Mouse (Mus musculus): ENCODE measurements around the gene Slc38a6.

Slc38a6 gene

GRCm38 (mm10) chr12:73357736-73358135 lies 71.2 kb downstream of the Slc38a6 start:
- peak; percentile 53 to 64 for DNase-seq

- DNase-seq = peak; percentile 70 to 71
Observed at GRCm38 (mm10) chr12:73358640-73359039, 72.1 kb downstream of the Slc38a6 start.

DNA sequence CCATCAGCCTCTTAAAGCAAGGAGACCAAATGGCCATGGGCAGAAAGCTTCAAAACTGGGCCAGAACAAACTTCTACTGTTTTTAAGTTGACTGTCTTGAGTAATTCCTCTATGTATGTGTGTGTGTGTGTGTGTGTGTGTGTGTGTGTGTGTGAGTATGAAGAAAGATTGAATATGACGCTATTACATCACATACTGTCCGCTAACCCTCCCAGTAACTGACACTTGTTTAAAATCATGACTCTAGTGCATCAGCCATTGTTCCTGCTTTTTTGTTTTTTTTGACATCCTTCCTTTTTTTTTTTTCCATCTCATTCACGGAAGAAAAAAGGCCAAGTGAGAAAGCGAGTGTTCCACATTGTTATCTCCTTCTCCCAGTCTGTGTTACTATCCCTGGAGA lies 72.9 kb downstream of the Slc38a6 start:
- DNase-seq = no peak

GRCm38 (mm10) chr12:73361201-73361600 lies 74.6 kb downstream of the Slc38a6 start:
- DNase-seq = no peak

DNA sequence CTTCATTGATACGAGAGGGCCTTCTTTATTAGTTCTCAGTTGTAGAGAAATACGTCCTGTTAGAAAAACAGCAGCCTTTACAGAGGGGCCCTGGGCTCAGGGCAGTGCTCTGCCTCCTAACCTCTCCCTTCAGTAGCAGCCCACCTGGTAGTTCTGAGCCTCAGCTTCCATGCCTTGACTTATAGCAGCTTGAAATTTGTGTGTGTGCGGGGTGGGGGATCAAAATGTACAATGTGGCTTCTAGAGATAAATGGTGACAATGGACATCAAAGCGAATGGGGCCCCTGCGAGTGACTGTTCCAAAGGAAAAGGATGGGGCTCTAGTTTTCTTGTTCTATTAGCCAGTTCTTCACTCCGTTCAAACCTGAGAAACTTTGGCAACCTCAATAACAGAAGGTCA lies 76.8 kb downstream of the Slc38a6 start:
- no peak for DNase-seq

DNA sequence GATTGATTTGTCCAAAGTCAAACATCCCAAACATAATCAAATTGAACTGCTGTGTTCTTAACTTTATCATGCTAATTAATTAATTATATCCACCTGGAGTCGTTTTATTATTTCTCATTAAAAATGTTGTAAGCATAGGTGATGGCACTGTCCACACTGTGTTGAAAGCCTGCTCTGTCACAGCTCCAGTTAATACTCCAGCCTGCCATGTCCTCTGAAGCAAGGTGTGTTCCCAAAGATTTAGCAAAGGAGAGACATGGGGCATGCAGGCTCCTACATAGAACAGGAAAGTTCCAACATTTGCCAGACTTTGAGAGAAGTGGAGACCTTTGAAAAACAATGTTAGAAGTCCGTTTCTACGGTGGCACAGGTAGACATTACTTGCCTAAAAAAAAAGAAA lies 77.4 kb downstream of the Slc38a6 start:
- DNase-seq = no peak

- DNase-seq = no peak
Observed at GRCm38 (mm10) chr12:73366581-73366980, 80.0 kb downstream of the Slc38a6 start.

DNA sequence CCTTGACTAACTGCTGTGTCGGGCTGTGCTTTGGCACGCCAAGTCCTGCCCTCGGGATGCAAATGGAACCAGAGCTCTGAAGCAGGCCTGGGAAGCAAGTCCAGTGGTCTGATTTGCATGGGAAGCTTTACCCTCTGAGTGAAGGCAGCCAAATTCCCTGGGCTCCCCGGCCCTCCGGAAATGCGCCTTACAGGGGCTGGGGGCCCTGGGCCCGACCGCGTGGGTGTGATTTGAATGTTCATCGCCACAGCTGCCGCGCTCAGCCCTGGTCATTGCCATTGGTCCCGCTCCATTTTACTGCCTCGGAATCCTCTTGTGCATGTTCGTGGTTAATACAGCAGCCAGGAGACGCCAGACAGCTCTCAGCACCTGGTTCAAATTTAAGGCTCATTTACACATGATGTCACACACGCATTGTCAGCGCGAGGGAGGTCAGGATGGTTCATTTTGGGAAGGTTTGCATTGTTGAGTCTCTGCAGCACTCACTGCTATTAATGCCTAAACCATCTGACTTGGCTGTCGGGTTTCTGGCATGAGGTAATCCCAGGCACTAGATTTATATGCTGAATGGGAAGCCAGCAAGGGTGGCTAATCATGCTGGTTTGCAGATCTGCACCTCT lies 81.0 kb downstream of the Slc38a6 start:
- peak in 1 of 2 experiments; percentile 42 for DNase-seq

DNA sequence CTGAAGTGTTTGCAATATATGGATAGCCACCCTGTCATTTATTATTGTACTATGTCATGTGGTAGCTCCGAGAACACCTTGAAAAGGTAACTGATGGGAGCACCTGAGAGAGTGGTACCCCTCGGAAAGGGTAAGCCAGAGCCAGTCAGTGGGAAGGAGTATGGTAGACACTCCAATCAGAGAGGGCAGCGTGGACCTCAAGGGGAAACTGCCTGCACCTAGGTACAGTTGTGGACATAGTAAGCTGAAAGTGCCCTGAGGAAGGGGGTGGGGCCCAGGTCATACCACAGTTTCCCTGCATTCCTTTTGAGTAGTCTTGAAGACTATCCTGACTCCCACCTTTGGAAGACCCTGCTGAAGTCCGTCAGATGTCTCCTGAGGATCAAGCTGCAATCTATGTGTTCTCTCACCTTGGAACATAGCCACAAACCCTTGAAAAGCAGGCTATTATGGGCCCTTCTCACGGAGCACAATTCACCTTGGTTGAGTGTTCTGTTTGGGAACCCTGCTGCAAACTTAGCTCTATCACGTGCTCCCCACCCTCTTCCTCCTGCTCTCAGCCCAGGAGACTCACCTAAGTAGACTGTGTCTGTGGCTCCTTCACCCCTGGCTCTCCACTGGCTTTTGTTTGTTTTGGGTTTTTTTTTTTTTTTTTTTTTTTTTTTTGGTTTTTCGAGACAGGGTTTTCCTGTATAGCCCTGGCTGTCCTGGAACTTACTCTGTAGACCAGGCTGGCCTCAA lies 82.5 kb downstream of the Slc38a6 start:
- DNase-seq = no peak

- DNase-seq = no peak
Observed at GRCm38 (mm10) chr12:73370367-73370944, 83.9 kb downstream of the Slc38a6 start.

- DNase-seq = peak; percentile 92 to 93
Observed at GRCm38 (mm10) chr12:73371132-73371531, 84.6 kb downstream of the Slc38a6 start.

DNA sequence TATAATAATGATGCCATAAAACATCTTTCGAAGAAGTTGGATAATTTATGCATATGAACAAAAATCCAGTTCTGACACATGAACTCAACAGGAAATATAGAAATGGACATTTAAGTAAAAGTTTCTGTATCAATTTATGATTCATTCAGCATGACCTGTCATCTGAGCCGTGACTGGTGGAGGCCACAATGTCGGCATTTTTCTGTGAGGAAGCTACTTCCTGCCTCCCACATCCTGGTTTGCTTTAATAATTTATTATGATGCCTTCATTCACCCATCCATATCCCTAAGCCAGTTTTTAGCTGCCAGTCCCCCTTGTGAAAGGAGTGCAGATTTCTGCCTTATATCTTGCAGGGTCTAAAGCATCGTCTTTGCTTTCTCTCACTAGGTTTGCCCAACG lies 91.4 kb downstream of the Slc38a6 start:
- DNase-seq = no peak

- no peak for DNase-seq
Observed at GRCm38 (mm10) chr12:73378724-73379355, 92.3 kb downstream of the Slc38a6 start.

- DNase-seq = no peak
Observed at GRCm38 (mm10) chr12:73380686-73381360, 94.2 kb downstream of the Slc38a6 start.

DNA sequence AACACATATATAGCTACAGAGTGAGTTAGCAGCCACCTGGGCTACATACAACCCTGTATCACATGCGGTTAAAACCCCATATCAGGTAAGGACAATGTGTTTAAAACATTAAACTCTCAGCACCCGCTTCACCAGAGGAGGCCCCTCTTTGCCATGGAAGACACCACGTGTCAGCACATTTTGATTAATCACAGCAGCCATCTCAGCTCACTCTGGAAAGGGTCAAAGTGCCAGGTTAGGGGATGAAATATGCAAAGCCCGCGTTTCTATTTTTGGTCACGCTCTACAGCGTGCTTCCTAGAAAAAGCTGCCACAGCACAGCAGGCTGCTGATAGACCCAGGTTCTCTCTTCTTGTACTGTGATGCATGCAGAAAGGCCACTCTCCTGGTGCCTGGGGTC lies 94.9 kb downstream of the Slc38a6 start:
- no peak for DNase-seq

DNA sequence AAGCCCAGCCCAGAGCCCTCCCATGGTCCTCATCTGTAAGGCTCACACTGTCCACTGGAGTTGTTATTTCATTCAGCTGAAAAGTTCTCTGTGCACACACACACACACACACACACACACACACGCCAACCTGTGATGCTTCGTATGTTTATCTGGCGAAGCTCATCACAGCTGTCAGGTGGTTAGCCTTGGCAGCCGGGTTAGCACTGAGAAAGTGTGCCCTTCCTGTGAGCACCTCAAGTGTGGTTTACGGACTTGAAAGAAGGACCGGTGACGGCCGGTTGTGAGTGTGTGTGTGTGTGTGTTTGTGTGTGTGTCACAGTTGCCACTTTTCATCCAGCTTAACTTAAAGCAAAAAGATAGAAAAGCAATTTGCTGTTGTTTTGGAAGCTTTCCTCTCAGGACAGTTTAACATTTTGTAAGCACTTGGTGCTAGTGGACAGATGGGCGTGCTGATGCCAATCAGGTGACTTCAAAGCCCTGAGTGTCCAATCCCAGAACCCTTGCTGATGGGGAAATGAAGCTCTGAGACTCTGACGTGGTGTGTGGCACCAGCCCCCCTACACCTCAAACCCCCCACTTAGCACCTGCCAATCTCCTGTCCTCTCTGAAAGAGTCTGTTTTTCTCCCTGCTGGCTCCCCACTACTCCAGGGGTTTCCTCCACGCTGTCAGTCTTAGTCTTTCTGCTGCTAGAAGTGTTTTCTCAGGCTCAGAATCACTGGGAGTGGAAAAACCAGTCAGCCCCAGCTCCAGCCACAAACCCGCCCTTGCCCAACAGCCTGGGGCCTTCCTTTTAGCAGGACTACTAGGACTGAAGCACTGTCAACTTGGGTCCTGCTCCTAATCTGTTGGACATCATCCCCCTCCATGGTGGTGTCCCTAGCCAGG lies 96.0 kb downstream of the Slc38a6 start:
- no peak for DNase-seq

DNA sequence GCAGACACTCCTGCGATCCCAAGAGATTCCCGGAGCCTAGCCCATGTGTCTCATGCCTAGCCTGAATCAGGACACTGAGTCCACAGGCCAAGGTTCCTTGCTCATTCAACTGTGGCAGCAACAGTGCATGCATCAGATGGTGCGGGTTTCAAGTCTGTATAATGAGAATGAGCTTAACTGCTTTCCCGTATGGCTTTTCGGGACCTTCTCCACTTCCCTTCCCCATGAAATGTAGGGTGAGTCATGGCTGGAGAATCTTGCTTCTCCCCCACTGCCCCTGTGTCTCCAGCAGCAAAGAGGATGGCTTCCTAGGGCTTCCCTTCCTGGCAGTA lies 96.6 kb downstream of the Slc38a6 start:
- no peak for DNase-seq

DNA sequence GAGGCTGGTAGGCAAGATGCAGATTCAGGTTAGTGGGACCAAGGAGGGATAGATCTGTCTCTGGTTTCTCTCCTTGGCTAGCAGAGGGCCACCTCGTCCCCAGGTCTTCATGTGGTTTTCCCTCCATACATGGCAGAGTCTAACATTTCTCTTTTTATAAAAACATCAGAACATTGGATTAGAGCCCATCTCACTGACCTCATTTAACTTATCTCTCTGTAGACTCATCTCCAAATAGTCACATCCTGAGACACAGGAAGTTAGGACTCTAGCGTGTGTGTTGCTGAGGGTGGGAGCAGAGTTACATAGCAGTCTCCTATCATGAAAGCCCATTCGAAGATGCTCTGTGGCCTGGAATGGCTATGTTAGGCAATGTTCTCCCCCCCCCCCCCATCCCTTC lies 97.3 kb downstream of the Slc38a6 start:
- no peak for DNase-seq

DNA sequence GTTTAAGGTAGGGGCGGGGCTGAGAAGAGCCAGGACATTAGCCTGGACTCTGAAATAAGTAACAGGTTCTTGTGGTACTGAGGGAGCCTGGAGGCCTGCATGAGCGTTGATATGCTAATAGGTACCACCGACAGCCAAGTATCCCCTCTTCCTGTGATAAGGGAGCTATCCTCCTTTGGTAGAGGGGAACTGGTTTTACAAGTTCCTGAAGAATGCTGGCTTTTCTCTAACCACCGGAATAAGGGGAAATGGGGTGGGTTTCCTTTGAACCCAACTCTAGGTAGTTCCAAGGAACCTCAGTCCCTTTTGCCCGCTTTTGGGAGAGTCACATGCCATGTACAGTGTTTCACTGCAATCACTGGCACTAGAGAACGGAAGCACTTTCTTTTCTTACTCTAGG lies 98.2 kb downstream of the Slc38a6 start:
- DNase-seq = no peak

DNA sequence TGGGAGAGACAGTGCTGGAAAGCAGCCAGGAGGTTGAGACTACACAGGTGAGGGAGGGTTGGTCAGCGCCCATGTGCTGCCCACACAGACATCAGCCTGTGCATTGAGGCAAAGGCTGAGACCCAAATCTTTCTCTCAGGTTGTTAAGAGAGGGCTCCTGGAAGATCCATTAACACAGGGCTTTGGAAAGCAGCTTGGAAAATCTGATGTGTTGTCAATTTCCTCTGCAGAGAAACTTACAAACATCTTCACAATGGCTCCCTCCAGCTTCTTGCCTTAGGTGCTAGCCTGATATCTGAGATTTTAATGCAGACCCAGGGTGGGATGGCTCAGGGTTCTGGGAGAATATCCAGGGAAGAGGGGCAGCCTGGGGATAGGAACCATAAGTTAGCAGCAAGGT lies 105.9 kb downstream of the Slc38a6 start:
- no peak for DNase-seq

GRCm38 (mm10) chr12:73393018-73393417 lies 106.4 kb downstream of the Slc38a6 start:
- DNase-seq = no peak

DNA sequence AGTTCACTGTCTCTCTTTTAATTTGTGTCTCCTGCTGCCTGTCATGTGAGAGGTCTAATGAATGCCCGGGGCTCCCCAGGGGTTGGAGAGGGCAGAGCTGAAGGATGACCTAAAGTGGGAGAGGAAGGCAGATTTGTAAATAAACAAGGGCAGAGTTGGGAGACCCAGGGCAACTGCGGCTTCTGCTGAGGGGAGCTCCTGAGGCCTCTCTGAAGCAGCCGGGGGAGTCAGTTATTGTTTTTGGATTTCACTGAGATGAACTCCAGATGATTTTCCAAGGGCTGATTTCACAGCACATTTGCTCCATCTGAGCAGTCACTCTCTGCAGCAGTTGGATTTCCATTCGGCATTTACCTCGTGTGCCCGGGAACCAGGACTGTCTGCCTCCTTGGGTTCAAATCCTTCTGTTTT lies 107.3 kb downstream of the Slc38a6 start:
- DNase-seq = no peak

All from cerebellum, postnatal 10 days (tissue).